Mouse (Mus musculus) T-helper 1 cell (primary cell): ENCODE data around the gene Aire.

Source experiments
- in situ Hi-C: fragments of 300-600 bp; cut with MboI, MseI; formaldehyde crosslinking; loops from one replicate; pipeline ENCODE4 v1.15.1; 2025; ENCODE audit warnings: high pct_unique_total_duplicates

Aire gene

GRCm38 (mm10) chr10:78043406-78043836 lies at the start of gene Aire:
Gene Aire (minus strand): TSS chr10:78043610.
- in situ Hi-C loops, result no loop called here

- in situ Hi-C loops, result no loop called here
These were observed 49.3 kb upstream of the Aire start for GRCm38 (mm10) chr10:78092725-78093029.

- in situ Hi-C loops, result no loop called here
These were observed 48.7 kb upstream of the Aire start for GRCm38 (mm10) chr10:78091865-78092724.

GRCm38 (mm10) chr10:78090706-78091491 lies 47.5 kb upstream of the Aire start:
- in situ Hi-C loops, result no loop called here

GRCm38 (mm10) chr10:78090246-78090645 lies 46.8 kb upstream of the Aire start:
- in situ Hi-C loops, result no loop called here

GRCm38 (mm10) chr10:78087101-78087511 lies 43.7 kb upstream of the Aire start:
- in situ Hi-C loops, result no loop called here

GRCm38 (mm10) chr10:78086444-78087061 lies 43.1 kb upstream of the Aire start:
- in situ Hi-C loops, result no loop called here

GRCm38 (mm10) chr10:78085711-78086110 lies 42.3 kb upstream of the Aire start:
- in situ Hi-C loops, result no loop called here

GRCm38 (mm10) chr10:78084073-78084472 lies 40.7 kb upstream of the Aire start:
- in situ Hi-C loops, result no loop called here

- in situ Hi-C loops, result no loop called here
These were observed 36.7 kb upstream of the Aire start for GRCm38 (mm10) chr10:78079955-78080591.

GRCm38 (mm10) chr10:78078276-78078675 lies 34.9 kb upstream of the Aire start:
- in situ Hi-C loops, result no loop called here

- in situ Hi-C loops, result no loop called here
These were observed 34.5 kb upstream of the Aire start for GRCm38 (mm10) chr10:78077862-78078261.

GRCm38 (mm10) chr10:78074977-78075376 lies 31.6 kb upstream of the Aire start:
- in situ Hi-C loops, result no loop called here

GRCm38 (mm10) chr10:78074151-78074550 lies 30.7 kb upstream of the Aire start:
- in situ Hi-C loops, result no loop called here

- in situ Hi-C loops, result no loop called here
These were observed 25.9 kb upstream of the Aire start, which contains the start of gene Icosl for GRCm38 (mm10) chr10:78069101-78070011. Gene Icosl (plus strand): TSS chr10:78069302.

GRCm38 (mm10) chr10:78068541-78068940 lies 25.1 kb upstream of the Aire start:
- in situ Hi-C loops, result no loop called here

GRCm38 (mm10) chr10:78067226-78067625 lies 23.8 kb upstream of the Aire start:
- in situ Hi-C loops, result no loop called here

- in situ Hi-C loops, result no loop called here
These were observed 19.7 kb upstream of the Aire start for GRCm38 (mm10) chr10:78063122-78063521.

- in situ Hi-C loops, result no loop called here
These were observed 13.6 kb upstream of the Aire start for GRCm38 (mm10) chr10:78057056-78057455.

- in situ Hi-C loops, result no loop called here
These were observed 11.5 kb upstream of the Aire start for GRCm38 (mm10) chr10:78054633-78055565.
